Comparison of ENCODE assay signal across 8 mouse cellular contexts in genomic region chr2:110210508-110211496, GRCm38 (mm10).
A peak's percentile ranks its signal among the peaks of the same experiment; 100 is the strongest.
DNase-seq lines count a peak whose midpoint lies in the region; ATAC-seq and TF ChIP-seq lines count a peak whose summit lies in the region.

No protein-coding gene starts in this region.

- WGBS in intestine, embryonic 14.5 days, result 68% methylated on average over 8 of the region's 8 CpGs
- WGBS in limb, embryonic 14.5 days, result 63% methylated on average over 8 of the region's 8 CpGs

- intact Hi-C loops in left cerebral cortex, postnatal 36 days (cut with DNase I), result no loop called here

- no peak overlapping the region for H3K4me3 ChIP-seq in intestine, embryonic 14.5 days (ENCODE audit: low read depth, low read length)
- H3K4me3 ChIP-seq in limb, embryonic 14.5 days (replicated peaks; ENCODE audit: low read length), result no peak overlapping the region

- DNase-seq in left cerebral cortex, adult 11 months (ENCODE audit: low spot score), result peak; percentile 12
- no peak for DNase-seq in left cerebral cortex, postnatal 36 days (ENCODE audit: low spot score in 2 of 2)
- DNase-seq in frontal cortex, postnatal 10 days (ENCODE audit: low spot score in 2 of 2), result peak; percentile 25 to 48
- DNase-seq in intestine, embryonic 14.5 days (ENCODE audit: low spot score), result peak; percentile 48
- DNase-seq in limb, embryonic 14.5 days (ENCODE audit: low spot score), result peak; percentile 74
- no peak for DNase-seq in ovary, postnatal 14 days (ENCODE audit: low spot score)

- H3K27ac ChIP-seq in intestine, embryonic 14.5 days (ENCODE audit: low read depth), result peak overlapping the region; percentile 43; the same call in 1 of the 2 replicates
- peak overlapping the region; percentile 49 for H3K27ac ChIP-seq in limb, embryonic 14.5 days (replicated peaks; ENCODE audit: low read depth, low read length)

- no peak overlapping the region for H3K9ac ChIP-seq in intestine, embryonic 14.5 days (ENCODE audit: low read length)
- H3K9ac ChIP-seq in limb, embryonic 14.5 days (ENCODE audit: low read depth, low read length, severe bottlenecking), result no peak overlapping the region

- ATAC-seq in intestine, embryonic 14.5 days (replicated peaks; ENCODE audit: low FRiP score, low TSS enrichment, low read depth), result peak; percentile 67; the same call in 1 of the 2 replicates
- peak; percentile 84 for ATAC-seq in limb, embryonic 14.5 days (ENCODE audit: low FRiP score, low read depth)
- ATAC-seq in inflammation-experienced regulatory T-cells, adult 6 months, result no peak
- no peak for ATAC-seq in activated CD4-positive, CD25-positive, alpha-beta regulatory T cell, adult 4 months

- no peaks in the 10 kb centered on the region for H3K27me3 ChIP-seq in intestine, embryonic 14.5 days (replicated peaks; ENCODE audit: control insufficient read depth, insufficient read depth, low read length)
- H3K27me3 ChIP-seq in limb, embryonic 14.5 days (ENCODE audit: control insufficient read depth, insufficient read depth, low read length), result no peaks in the 10 kb centered on the region

- H3K4me1 ChIP-seq in intestine, embryonic 14.5 days (replicated peaks; ENCODE audit: control insufficient read depth, insufficient read depth, low read length), result no peaks in the 10 kb centered on the region; the same call in 1 of the 2 replicates
- peaks cover 5% of the 10 kb centered on the region; the same call in 1 of the 2 replicates for H3K4me1 ChIP-seq in limb, embryonic 14.5 days (ENCODE audit: control insufficient read depth, insufficient read depth, low read length)

- TF ChIP-seq POLR2A in limb, embryonic 14.5 days (IDR thresholded peaks at IDR 0.05; ENCODE audit: borderline replicate concordance, extremely low read depth, insufficient read depth, insufficient read length), result no peak

- H3K9me3 ChIP-seq in intestine, embryonic 14.5 days (ENCODE audit: control insufficient read depth, low read length), result no peaks in the 10 kb centered on the region
- H3K9me3 ChIP-seq in limb, embryonic 14.5 days (ENCODE audit: control insufficient read depth, low read length), result no peaks in the 10 kb centered on the region

- H3K36me3 ChIP-seq in intestine, embryonic 14.5 days (ENCODE audit: control insufficient read depth, insufficient read depth, low read length), result no peaks in the 10 kb centered on the region
- no peaks in the 10 kb centered on the region for H3K36me3 ChIP-seq in limb, embryonic 14.5 days (ENCODE audit: control insufficient read depth, insufficient read depth, low read length)

- no peak overlapping the region for H3K4me2 ChIP-seq in intestine, embryonic 14.5 days (ENCODE audit: low read length)
- no peak overlapping the region for H3K4me2 ChIP-seq in limb, embryonic 14.5 days (replicated peaks; ENCODE audit: low read depth, low read length, severe bottlenecking)

Comparison
In these comparisons a context has a peak if more than half of its experiments do, and no peak if none do; other contexts are left out.
1. DNase-seq: peak in left cerebral cortex, adult 11 months (single experiment), frontal cortex, postnatal 10 days (2 of 2), intestine, embryonic 14.5 days (single experiment) and limb, embryonic 14.5 days (single experiment); none in left cerebral cortex, postnatal 36 days (0 of 2) and ovary, postnatal 14 days (single experiment).
2. ATAC-seq: peak in intestine, embryonic 14.5 days (single experiment) and limb, embryonic 14.5 days (single experiment); none in inflammation-experienced regulatory T-cells, adult 6 months (single experiment) and activated CD4-positive, CD25-positive, alpha-beta regulatory T cell, adult 4 months (single experiment).